Mouse (Mus musculus) embryonic fibroblast, embryonic 13.5 days (primary cell): ENCODE measurements around the gene A730049H05Rik.

ENCODE experiments used
- CTCF ChIP-seq: IDR thresholded peaks from 2 replicates; pipeline ENCODE4 v1.5.1; 2011; ENCODE audit warnings: mild to moderate bottlenecking, control low read depth, low read length, moderate library complexity, borderline replicate concordance; ENCODE audit not compliant: insufficient read depth
- POLR2A ChIP-seq: IDR thresholded peaks from 2 replicates; pipeline ENCODE4 v1.6.1; 2011; ENCODE audit warnings: low read depth, mild to moderate bottlenecking, control low read depth, low read length, moderate library complexity

DNA sequence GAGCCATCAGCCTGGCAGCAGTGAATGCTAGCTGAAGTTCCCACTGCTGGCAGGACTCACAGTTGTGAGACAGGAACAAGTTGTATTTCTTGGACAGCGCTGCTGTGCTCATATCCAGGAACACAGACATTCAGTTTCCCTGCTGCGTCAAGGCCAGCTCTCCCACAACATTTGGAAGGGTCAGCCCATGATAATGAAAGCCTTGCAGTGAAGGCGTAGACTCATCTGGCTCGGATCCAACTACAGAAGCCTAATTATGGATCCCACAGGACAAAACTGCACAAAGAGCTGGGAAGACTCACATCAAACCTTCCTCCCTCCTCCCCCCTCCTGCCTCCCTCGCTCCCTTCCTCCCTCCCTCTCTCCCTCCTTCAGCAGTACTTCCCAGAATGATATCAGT lies 34.0 kb downstream of the A730049H05Rik start:
- TF ChIP-seq CTCF (no peak), POLR2A (no peak)
